Mouse (Mus musculus) adrenal gland, adult 8-10 months (tissue): ENCODE measurements around the gene Cps1. TPM values are rescaled to one million over a fixed set of nuclear protein-coding genes. Genes with fewer than 3 reads are reported as not detected.

Experiments used
- DNase-seq: peaks from one replicate; pipeline ENCODE4 v3.0.0; 2022
- total RNA-seq, 4 experiments: library from RNA; stranded (reverse); gene quantifications; 2 replicates each; pipeline ENCODE4 v1.2.4; 2022

The Cps1 gene
- total RNA-seq, 4 experiments from 2014 or later, result 0.14 to 0.56 (median 0.32) TPM; not detected in 1

GRCm38 (mm10) chr1:67235468-67236217 is 112.8 kb downstream of the Cps1 start:
- no peak for DNase-seq

GRCm38 (mm10) chr1:67238446-67238845 is 115.6 kb downstream of the Cps1 start:
- DNase-seq, result no peak

DNA sequence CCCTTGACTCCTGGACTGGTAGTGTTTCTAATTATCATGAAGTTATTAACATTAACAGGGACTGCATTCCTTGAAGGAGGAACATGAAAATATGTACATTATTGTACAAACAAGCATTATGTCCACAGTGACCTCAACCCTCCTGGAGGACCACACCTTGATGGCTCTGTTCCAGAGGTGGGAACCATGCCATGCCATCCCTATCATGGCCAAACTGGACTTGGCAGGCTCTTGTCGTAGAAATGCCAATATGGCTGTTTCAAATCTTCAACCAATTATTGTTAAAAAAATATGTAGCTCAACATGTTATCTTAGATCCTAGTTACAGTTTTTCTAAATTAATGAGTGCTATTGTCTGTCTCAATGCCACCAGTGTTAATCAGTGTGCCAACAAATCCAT is 116.1 kb downstream of the Cps1 start:
- DNase-seq, result no peak

DNA sequence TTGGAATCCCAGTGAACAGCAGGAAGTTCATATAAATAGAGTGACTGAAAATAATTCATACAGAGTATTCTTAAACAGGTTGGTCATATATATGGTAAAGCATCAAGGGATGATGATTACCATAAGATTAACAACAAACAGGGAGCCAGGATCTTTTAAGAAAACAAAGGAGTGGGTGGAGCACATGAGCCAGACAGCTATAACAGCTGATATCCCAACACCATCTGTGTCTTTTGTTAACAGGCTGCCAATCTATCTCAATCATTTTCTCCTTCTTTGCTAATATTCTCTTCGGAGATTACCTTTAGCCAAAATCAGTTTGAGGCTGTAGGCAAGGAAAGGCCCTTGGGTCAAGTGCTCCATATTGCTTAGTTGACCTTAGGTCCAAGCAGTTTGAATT is 142.4 kb downstream of the Cps1 start:
- no peak for DNase-seq

- DNase-seq, result no peak
These were observed 145.1 kb downstream of the Cps1 start for GRCm38 (mm10) chr1:67267972-67268371.

GRCm38 (mm10) chr1:67268450-67268849 is 145.6 kb downstream of the Cps1 start:
- DNase-seq, result no peak

DNA sequence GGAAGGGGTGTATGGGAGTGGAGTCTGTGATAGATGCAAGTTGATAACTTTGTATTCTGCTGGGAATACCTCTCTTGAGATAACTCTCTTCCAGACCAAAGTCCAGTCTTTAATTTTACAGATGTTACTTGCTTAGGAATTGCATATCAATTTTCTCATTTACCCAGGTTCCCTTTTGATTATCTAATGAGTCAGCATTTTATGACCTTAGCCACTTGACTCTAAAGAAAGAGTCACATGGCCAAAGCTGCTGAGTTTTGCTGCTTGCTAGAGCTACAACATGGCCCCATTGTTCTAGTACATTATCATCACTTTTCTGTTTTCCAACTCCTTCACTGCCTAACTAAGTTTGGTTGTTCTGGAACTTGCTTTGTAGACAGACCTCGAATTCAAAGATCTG is 153.4 kb downstream of the Cps1 start:
- DNase-seq, result no peak

Other genes with a start within 250 kb of the Cps1 start
- gene Myl1, start 177.6 kb upstream of the Cps1 start, total RNA-seq, result 10 to 100 TPM in 2 of 4 experiments, 1 to 10 TPM in 2; 4.7 to 20.3 (median 10.3) TPM
- gene Lancl1, start 84.2 kb upstream of the Cps1 start, total RNA-seq, result 10 to 100 TPM; 49.1 to 63.7 (median 56.7) TPM